Mouse (Mus musculus) stomach, postnatal 0 days (tissue): ENCODE results near the gene Caps2. TPM values are rescaled to one million over a fixed set of nuclear protein-coding genes. Genes with fewer than 3 reads are reported as not detected.
"Not testable (repeated sequence)": the region's sequence is repeated elsewhere in the genome, so short reads cannot be mapped to it uniquely, and the experiment has no call there.

Experiments
- ATAC-seq: fragments of 200-750 bp; cut with Nextera tagmentation; 2 replicates; pipeline ENCODE4 v1.8.0; 2017; ENCODE audit not compliant: low FRiP score, low TSS enrichment
- DNase-seq: peaks from one replicate; pipeline ENCODE4 v3.0.0-alpha.2; 2016; ENCODE audit warnings: low spot score
- H3K27ac ChIP-seq: fragments of 300-500 bp; sonication (generic); replicated peaks from 2 replicates; pipeline ENCODE4 v1.5.1; 2014; ENCODE audit warnings: mild to moderate bottlenecking, control low read depth
- H3K27me3 ChIP-seq: fragments of 300-500 bp; sonication (generic); 2 replicates; pipeline ENCODE4 v1.6.1; 2014; ENCODE audit warnings: low read length; ENCODE audit not compliant: control insufficient read depth, insufficient read depth
- H3K36me3 ChIP-seq: fragments of 300-500 bp; sonication (generic); 2 replicates; pipeline ENCODE4 v1.6.1; 2014; ENCODE audit warnings: low read length, mixed read lengths; ENCODE audit not compliant: control insufficient read depth, insufficient read depth
- H3K4me1 ChIP-seq: fragments of 300-500 bp; sonication (generic); replicated peaks from 2 replicates; pipeline ENCODE4 v1.6.1; 2014; ENCODE audit warnings: antibody characterized with exemption; ENCODE audit not compliant: control insufficient read depth, insufficient read depth
- H3K4me2 ChIP-seq: fragments of 300-500 bp; sonication (generic); replicated peaks from 2 replicates; pipeline ENCODE4 v1.6.1; 2014; ENCODE audit warnings: low read depth, mild to moderate bottlenecking, control low read depth, moderate library complexity
- H3K4me3 ChIP-seq: fragments of 300-500 bp; sonication (generic); 2 replicates; pipeline ENCODE4 v1.5.1; 2014; ENCODE audit warnings: low read depth, low read length, control low read depth
- H3K9ac ChIP-seq: fragments of 300-500 bp; sonication (generic); 2 replicates; pipeline ENCODE4 v1.6.1; 2014; ENCODE audit warnings: mild to moderate bottlenecking, low read length, control low read depth, mixed read lengths
- H3K9me3 ChIP-seq: fragments of 300-500 bp; sonication (generic); 2 replicates; pipeline ENCODE4 v1.6.1; 2016; ENCODE audit warnings: low read length; ENCODE audit not compliant: control insufficient read depth
- CTCF ChIP-seq: IDR thresholded peaks from 2 replicates; pipeline ENCODE4 v1.5.1; 2016; ENCODE audit warnings: antibody characterized with exemption, low read depth, mild to moderate bottlenecking, moderate library complexity
- EP300 ChIP-seq: optimal IDR thresholded peaks from 2 replicates; pipeline ENCODE3; 2016; ENCODE audit warnings: antibody characterized with exemption
- WGBS: fragments of 180-500 bp; shearing (Covaris S2); extraction: QIAGEN DNeasy Blood & Tissue Kit; methylation state at CpG from one replicate; pipeline ENCODE4 v1.1.7; 2014; 5-methylcytosine and 5-hydroxymethylcytosine counted together
- polyA plus RNA-seq: library from polyadenylated mRNA; unstranded; fragments of >200 nt; fragmentation: Nextera tagmentation; extraction: Ambion mirVana; gene quantifications from 2 replicates; pipeline ENCODE4 v1.2.1, GENCODE M21; 2015

Caps2 gene
- polyA plus RNA-seq, 1 experiment from 2014 or later: 0.04 TPM

GRCm38 (mm10) chr10:112139834-112140233 is 23.6 kb upstream of the Caps2 start:
- TF ChIP-seq CTCF (no peak), EP300 (no peak)
- WGBS: 47% methylated on average over 2 of the region's 2 CpGs
- no peak for DNase-seq

GRCm38 (mm10) chr10:112159882-112160560 is 3.4 kb upstream of the Caps2 start, which contains the start of gene Glipr1l3:
Gene Glipr1l3, minus strand, starts transcription at chr10:112160327.
- 21% methylated on average over 15 of the region's 15 CpGs for WGBS
- not testable (repeated sequence) for H3K9ac ChIP-seq, H3K4me1 ChIP-seq, H3K36me3 ChIP-seq, H3K27me3 ChIP-seq, H3K27ac ChIP-seq, H3K4me3 ChIP-seq, H3K9me3 ChIP-seq
- H3K4me2 ChIP-seq: peak within 1 kb of the TSS; percentile 15; the same call in 1 of the 2 replicates
- peak; percentile 86 for TF ChIP-seq CTCF
- peak; percentile 79 for DNase-seq
- peak; percentile 85 for ATAC-seq

More at GRCm38 (mm10) chr10:112139834-112140233, 23.6 kb upstream of the Caps2 start:
- Histone ChIP-seq H3K27me3 (no peaks in the 10 kb centered on the region), H3K4me2 (no peak overlapping the region), H3K9me3 (no peaks in the 10 kb centered on the region), H3K27ac (no peak overlapping the region), H3K4me1 (no peaks in the 10 kb centered on the region), H3K36me3 (no peaks in the 10 kb centered on the region), H3K4me3 (no peak overlapping the region), H3K9ac (no peak overlapping the region)
- no peak for ATAC-seq

- WGBS: 21% methylated on average over 13 of the region's 13 CpGs
- not testable (repeated sequence) for H3K36me3 ChIP-seq, H3K27me3 ChIP-seq, H3K4me1 ChIP-seq, H3K9me3 ChIP-seq, ATAC-seq, H3K9ac ChIP-seq, H3K4me2 ChIP-seq, H3K27ac ChIP-seq, DNase-seq, H3K4me3 ChIP-seq
Measured at GRCm38 (mm10) chr10:112177027-112177426, 13.6 kb downstream of the Caps2 start.

GRCm38 (mm10) chr10:112193919-112194318 is 30.5 kb downstream of the Caps2 start:
- not testable (repeated sequence) for H3K9ac ChIP-seq

GRCm38 (mm10) chr10:112203463-112203862 is 40.0 kb downstream of the Caps2 start:
- no peaks in the 10 kb centered on the region for H3K9me3 ChIP-seq
- no peaks in the 10 kb centered on the region for H3K36me3 ChIP-seq
- DNase-seq: peak; percentile 15
- no peak overlapping the region for H3K27ac ChIP-seq
- peak; percentile 77 for TF ChIP-seq CTCF
- no peak for TF ChIP-seq EP300
- H3K27me3 ChIP-seq: no peaks in the 10 kb centered on the region
- no peak overlapping the region for H3K9ac ChIP-seq
- no peak for ATAC-seq
- no peaks in the 10 kb centered on the region for H3K4me1 ChIP-seq
- H3K4me2 ChIP-seq: no peak overlapping the region
- WGBS: 59% methylated on average over 2 of the region's 2 CpGs
- no peak overlapping the region for H3K4me3 ChIP-seq

More at GRCm38 (mm10) chr10:112193919-112194318, 30.5 kb downstream of the Caps2 start:
- H3K9me3 ChIP-seq, H3K4me1 ChIP-seq, H3K27ac ChIP-seq, ATAC-seq, H3K4me3 ChIP-seq, H3K27me3 ChIP-seq, DNase-seq, H3K4me2 ChIP-seq, H3K36me3 ChIP-seq: not testable (repeated sequence)
- WGBS: 80% methylated on average over 2 of the region's 2 CpGs

GRCm38 (mm10) chr10:112227073-112227472 is 63.7 kb downstream of the Caps2 start:
- 60% methylated on average over 1 of the region's 1 CpGs for whole genome bisulfite sequencing
- ATAC-seq (no peak), DNase-seq (no peak)
- no peaks in the 10 kb centered on the region for H3K36me3 ChIP-seq
- H3K9ac ChIP-seq: no peak overlapping the region
- no peaks in the 10 kb centered on the region for H3K27me3 ChIP-seq
- H3K4me1 ChIP-seq: no peaks in the 10 kb centered on the region
- H3K9me3 ChIP-seq: no peaks in the 10 kb centered on the region
- no peak overlapping the region for H3K4me3 ChIP-seq
- no peak overlapping the region for H3K27ac ChIP-seq
- no peak overlapping the region for H3K4me2 ChIP-seq
- TF ChIP-seq CTCF (no peak), EP300 (no peak)

GRCm38 (mm10) chr10:112229091-112229843 is 65.8 kb downstream of the Caps2 start:
- not testable (repeated sequence) for H3K9me3 ChIP-seq, H3K4me3 ChIP-seq, H3K4me1 ChIP-seq, H3K36me3 ChIP-seq, ATAC-seq, DNase-seq, H3K9ac ChIP-seq, H3K27me3 ChIP-seq, H3K4me2 ChIP-seq, H3K27ac ChIP-seq
- 41% methylated on average over 6 of the region's 6 CpGs for WGBS

- not testable (repeated sequence) for H3K4me3 ChIP-seq, DNase-seq, H3K36me3 ChIP-seq, H3K27me3 ChIP-seq, H3K4me2 ChIP-seq, H3K9ac ChIP-seq, ATAC-seq, H3K4me1 ChIP-seq, H3K27ac ChIP-seq, H3K9me3 ChIP-seq
- WGBS: 24% methylated on average over 1 of the region's 1 CpGs
Measured at GRCm38 (mm10) chr10:112232733-112233132, 69.3 kb downstream of the Caps2 start.
